Mouse (Mus musculus) ES-E14 (cell line): ENCODE measurements around the gene Polr2l. TPM values are rescaled to one million over a fixed set of nuclear protein-coding genes. Genes with fewer than 3 reads are reported as not detected.
A peak's percentile ranks its signal among the peaks of the same experiment; 100 is the strongest.

Source experiments
- DNase-seq: peaks from one replicate; pipeline ENCODE4 v3.0.0-alpha.2; 2013; ENCODE audit warnings: low read depth, low spot score
- H3K27ac ChIP-seq: 2 replicates; pipeline ENCODE4 v1.5.1; 2012; ENCODE audit warnings: low read depth, mild to moderate bottlenecking, low read length, moderate library complexity, mixed read lengths; ENCODE audit not compliant: poor library complexity, insufficient read depth, severe bottlenecking
- H3K36me3 ChIP-seq: 2 replicates; pipeline ENCODE4 v1.6.1; 2012; ENCODE audit warnings: mild to moderate bottlenecking, low read length, moderate library complexity, mixed read lengths; ENCODE audit not compliant: control insufficient read depth, poor library complexity, insufficient read depth, severe bottlenecking
- H3K4me1 ChIP-seq, 2 experiments: fragments of 150-350 bp in 1 of 2; sonication (generic) in 1 of 2; 2 replicates each; pipeline ENCODE4 v1.6.1; 2012; ENCODE audit warnings: low read length in 2 of 2, mild to moderate bottlenecking in 1 of 2, mixed read lengths in 1 of 2; ENCODE audit not compliant: control insufficient read depth in 2 of 2, insufficient read depth in 2 of 2, poor library complexity in 1 of 2
- H3K4me3 ChIP-seq, 2 experiments: fragments of 150-350 bp in 1 of 2; sonication (generic) in 1 of 2; 2 replicates each; pipeline ENCODE4 v1.5.1; 2012; ENCODE audit warnings: low read length in 2 of 2, low read depth in 1 of 2, mild to moderate bottlenecking in 1 of 2, mixed read lengths in 1 of 2; ENCODE audit not compliant: insufficient read depth in 1 of 2, poor library complexity in 1 of 2, severe bottlenecking in 1 of 2
- H3K9ac ChIP-seq: 2 replicates; pipeline ENCODE4 v1.6.1; 2012; ENCODE audit warnings: low read depth, mild to moderate bottlenecking, low read length, mixed read lengths; ENCODE audit not compliant: poor library complexity, insufficient read depth, severe bottlenecking
- H3K9me3 ChIP-seq: fragments of 150-350 bp; sonication (generic); 2 replicates; pipeline ENCODE4 v1.6.1; 2012; ENCODE audit warnings: low read depth, mild to moderate bottlenecking, low read length; ENCODE audit not compliant: control insufficient read depth, insufficient read depth
- CHD2 ChIP-seq: IDR thresholded peaks from 2 replicates; pipeline ENCODE4 v1.6.1; 2014; ENCODE audit warnings: mild to moderate bottlenecking, low read depth, low read length, inconsistent platforms
- HCFC1 ChIP-seq: IDR thresholded peaks from 2 replicates; pipeline ENCODE4 v1.6.1; 2012; ENCODE audit warnings: low read length, inconsistent platforms, borderline replicate concordance; ENCODE audit not compliant: insufficient read depth
- MAFK ChIP-seq: IDR thresholded peaks from 2 replicates; pipeline ENCODE4 v1.6.1; 2014; ENCODE audit warnings: mild to moderate bottlenecking, low read depth, low read length, inconsistent platforms; ENCODE audit not compliant: insufficient read depth
- ZC3H11A ChIP-seq: IDR thresholded peaks from 2 replicates; pipeline ENCODE4 v1.6.1; 2012; ENCODE audit warnings: low read depth, mild to moderate bottlenecking, inconsistent platforms, low read length, borderline replicate concordance
- ZNF384 ChIP-seq: IDR thresholded peaks from 2 replicates; pipeline ENCODE4 v1.6.1; 2012; ENCODE audit warnings: low read depth, low read length, inconsistent platforms
- in situ Hi-C, 2 experiments: fragments of 600-800 bp; cut with MboI; formaldehyde crosslinking; loops; one replicate each; pipeline ENCODE4 v1.15.1; 2025; ENCODE audit warnings: low sequenced_read_pairs in 2 of 2, inconsistent platforms in 1 of 2; ENCODE audit not compliant: unreplicated experiment in 2 of 2
- total RNA-seq: library from RNA; depleted of rRNA; stranded (reverse); fragments of 300-350 nt; gene quantifications from 2 replicates; pipeline ENCODE4 v1.2.3, GENCODE M21; 2012; rRNA removed

Gene Polr2l
- 110 and 120 TPM in 2 replicates for total RNA-seq

GRCm38 (mm10) chr7:141475011-141475804 lies at the start of gene Polr2l, which contains the start of gene Tspan4:
Gene Polr2l (minus strand): TSS chr7:141475132.
Gene Tspan4 (plus strand): TSS chr7:141475240.
- Histone ChIP-seq H3K4me1 (peaks cover 0 to 15% of the 10 kb centered on the region in 2 experiments; a peak in 3 of 4 replicates), H3K36me3 (peaks cover 18% of the 10 kb centered on the region), H3K9me3 (no peaks in the 10 kb centered on the region), H3K27ac (peak within 1 kb of the TSS; percentile 64; the same call in 1 of the 2 replicates), H3K9ac (peak within 1 kb of the TSS; percentile 89), H3K4me3 (peak within 1 kb of the TSS; percentile 88 to 98)
- in situ Hi-C loops = no loop called here
- TF ChIP-seq ZC3H11A (no peak), ZNF384 (no peak), CHD2 (no peak), MAFK (no peak), HCFC1 (peak; percentile 65; the same call in 1 of the 2 replicates)
- no peak for DNase-seq

GRCm38 (mm10) chr7:141524271-141524670 lies 49.3 kb upstream of the Polr2l start:
- TF ChIP-seq ZC3H11A (no peak), MAFK (no peak), CHD2 (no peak), HCFC1 (no peak), ZNF384 (no peak)
- Histone ChIP-seq H3K9ac (no peak overlapping the region), H3K4me1 (no peaks in the 10 kb centered on the region), H3K27ac (no peak overlapping the region), H3K4me3 (no peak overlapping the region), H3K9me3 (no peaks in the 10 kb centered on the region), H3K36me3 (no peaks in the 10 kb centered on the region; the same call in 1 of the 2 replicates)
- in situ Hi-C loops = no loop called here
- DNase-seq = no peak

GRCm38 (mm10) chr7:141523007-141523406 lies 48.1 kb upstream of the Polr2l start:
- H3K9ac ChIP-seq = no peak overlapping the region
- no peaks in the 10 kb centered on the region for H3K4me1 ChIP-seq
- H3K27ac ChIP-seq = no peak overlapping the region
- in situ Hi-C loops = no loop called here
- no peak for TF ChIP-seq ZC3H11A
- TF ChIP-seq HCFC1 = no peak
- TF ChIP-seq ZNF384 = no peak
- no peak for TF ChIP-seq CHD2
- TF ChIP-seq MAFK = no peak
- no peaks in the 10 kb centered on the region for H3K9me3 ChIP-seq
- no peak overlapping the region for H3K4me3 ChIP-seq
- H3K36me3 ChIP-seq = no peaks in the 10 kb centered on the region
- no peak for DNase-seq

GRCm38 (mm10) chr7:141519795-141520194 lies 44.9 kb upstream of the Polr2l start:
- no peaks in the 10 kb centered on the region for H3K9me3 ChIP-seq
- no peak overlapping the region for H3K9ac ChIP-seq
- in situ Hi-C loops = no loop called here
- no peak for TF ChIP-seq HCFC1
- TF ChIP-seq ZNF384 = no peak
- TF ChIP-seq ZC3H11A = no peak
- TF ChIP-seq MAFK = no peak
- no peak for TF ChIP-seq CHD2
- H3K4me3 ChIP-seq = no peak overlapping the region
- no peak for DNase-seq
- peaks cover 2% of the 10 kb centered on the region; the same call in 1 of the 2 replicates for H3K36me3 ChIP-seq
- no peak overlapping the region for H3K27ac ChIP-seq
- no peaks in the 10 kb centered on the region for H3K4me1 ChIP-seq
